Mouse (Mus musculus): ENCODE measurements around the gene Stx5a.

- peak; percentile 45 for TF ChIP-seq CTCF (IDR thresholded peaks at IDR 0.05; ENCODE audit: low read depth)
- TF ChIP-seq EP300 (IDR thresholded peaks at IDR 0.05; ENCODE audit: low read depth), result peak; percentile 98
Observed at GRCm38 (mm10) chr19:8714653-8715481, 26.3 kb upstream of the Stx5a start.

All from liver, postnatal 0 days (tissue).